Mouse (Mus musculus) 3134 (cell line): ENCODE results near the gene Kcnq1.
A peak's percentile ranks its signal among the peaks of the same experiment; 100 is the strongest.

Experiments
- DNase-seq: peaks from one replicate; pipeline ENCODE4 v3.0.0-alpha.2; 2011; ENCODE audit warnings: low spot score; ENCODE audit not compliant: insufficient read length; ENCODE audit errors: extremely low read depth

Gene Kcnq1

GRCm38 (mm10) chr7:143087070-143087579 is 19.0 kb upstream of the Kcnq1 start:
- DNase-seq: peak; percentile 41

GRCm38 (mm10) chr7:143093847-143094246 is 12.3 kb upstream of the Kcnq1 start:
- DNase-seq: no peak

GRCm38 (mm10) chr7:143094592-143095553 is 11.3 kb upstream of the Kcnq1 start, which contains the start of gene Trpm5:
Gene Trpm5 (minus strand): TSS chr7:143094642.
- no peak for DNase-seq

GRCm38 (mm10) chr7:143095554-143095907 is 10.6 kb upstream of the Kcnq1 start:
- no peak for DNase-seq

DNA sequence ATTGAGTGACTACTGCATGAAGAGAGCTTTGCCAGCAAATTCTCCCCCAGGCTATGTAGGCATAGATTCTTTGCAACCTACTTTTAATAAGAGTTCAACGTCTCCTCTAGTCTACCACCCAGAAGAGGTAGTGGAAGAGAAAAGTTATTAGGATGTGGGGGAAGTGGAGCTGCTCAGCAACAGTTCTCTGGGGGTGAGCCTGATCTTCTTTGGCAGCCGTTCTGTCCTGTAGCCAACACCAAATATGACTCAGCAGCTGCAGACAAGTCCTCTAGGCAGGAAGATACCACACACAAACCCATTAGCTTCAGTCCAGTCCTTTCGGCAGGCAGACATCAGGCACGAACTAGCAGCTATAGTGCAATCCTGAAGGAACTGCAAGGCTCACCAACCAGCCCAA is 5.4 kb upstream of the Kcnq1 start:
- no peak for DNase-seq

GRCm38 (mm10) chr7:143105258-143105897 is 784 bp upstream of the Kcnq1 start:
- DNase-seq: no peak

- DNase-seq: no peak
Measured at GRCm38 (mm10) chr7:143106672-143107465, 707 bp downstream of the Kcnq1 start.

GRCm38 (mm10) chr7:143108200-143108599 is 2.0 kb downstream of the Kcnq1 start:
- no peak for DNase-seq

DNA sequence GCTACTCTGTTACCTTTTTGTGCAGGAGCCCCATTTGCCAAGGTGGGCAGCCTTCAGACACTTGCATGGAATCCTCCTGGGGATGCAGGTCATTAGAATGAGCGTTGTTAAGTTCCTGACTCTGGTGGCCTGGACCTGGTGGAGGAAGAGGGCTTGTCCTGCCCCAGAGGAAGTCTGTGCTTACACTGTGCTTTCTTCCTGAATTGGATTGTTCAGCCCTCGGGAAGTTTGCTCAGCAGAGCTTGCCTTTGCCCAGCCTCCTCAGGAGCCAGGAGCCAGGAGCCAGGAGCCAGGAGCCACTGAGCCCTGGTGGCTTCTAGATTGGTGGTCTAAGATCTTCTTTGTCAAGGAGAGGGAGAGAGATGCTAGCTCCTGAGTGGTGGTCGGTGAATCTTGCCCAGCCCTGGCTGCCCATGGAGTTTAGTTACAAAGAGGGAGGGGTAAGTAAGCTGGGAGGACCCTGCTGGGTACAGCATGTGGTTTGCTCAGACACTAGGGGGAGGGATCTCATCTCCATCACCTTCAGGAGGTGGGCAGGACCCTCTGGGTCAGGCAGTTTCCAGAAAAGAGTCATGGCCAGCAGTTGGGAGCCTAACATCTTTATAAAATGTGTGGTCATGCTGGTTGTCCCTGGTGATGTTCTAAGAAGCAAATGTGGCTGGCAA is 3.0 kb downstream of the Kcnq1 start:
- DNase-seq: no peak

DNA sequence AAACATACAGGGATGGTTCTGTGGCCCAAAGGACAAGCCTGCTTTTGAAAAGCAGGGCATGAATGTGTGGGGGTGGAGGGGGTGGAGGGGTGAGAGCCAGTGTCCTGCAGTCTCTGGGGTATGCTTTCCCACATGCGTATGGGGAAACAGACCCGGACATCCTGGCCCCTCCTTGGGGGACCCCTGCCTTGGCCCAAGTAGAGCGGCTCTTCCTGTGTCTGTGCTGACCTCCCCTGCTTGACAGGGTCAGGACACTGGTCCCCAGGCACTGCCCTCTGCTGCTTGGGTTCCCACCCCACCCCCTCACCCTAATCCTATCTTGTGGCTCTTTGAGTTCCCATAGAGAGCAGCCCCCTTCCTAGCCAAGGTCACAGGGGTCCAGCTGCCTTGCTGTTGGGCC is 3.5 kb downstream of the Kcnq1 start:
- DNase-seq: no peak

- DNase-seq: no peak
Measured at GRCm38 (mm10) chr7:143110803-143111202, 4.6 kb downstream of the Kcnq1 start.

GRCm38 (mm10) chr7:143111719-143112118 is 5.6 kb downstream of the Kcnq1 start:
- DNase-seq: no peak

- no peak for DNase-seq
Measured at GRCm38 (mm10) chr7:143112395-143112794, 6.2 kb downstream of the Kcnq1 start.

- no peak for DNase-seq
Measured at GRCm38 (mm10) chr7:143114773-143115172, 8.6 kb downstream of the Kcnq1 start.

DNA sequence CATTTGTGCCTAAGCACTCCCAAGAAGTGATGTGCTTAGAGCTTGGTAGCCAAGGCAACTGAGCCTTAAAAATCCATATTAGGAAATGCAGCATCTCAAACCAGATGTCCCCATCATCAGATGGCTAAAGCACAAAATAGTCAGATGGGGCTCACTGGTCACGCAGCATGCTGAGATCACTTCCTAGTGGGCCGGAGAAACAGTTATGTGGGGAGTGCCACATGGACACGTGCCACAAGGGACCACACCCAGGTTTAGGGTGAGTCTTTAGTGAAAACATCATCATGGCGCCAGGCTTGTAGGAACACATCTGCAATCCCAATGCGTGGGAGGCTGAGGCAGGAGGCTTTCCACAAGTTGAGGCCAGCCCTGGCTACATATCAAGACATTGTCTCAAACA is 10.4 kb downstream of the Kcnq1 start:
- DNase-seq: no peak

GRCm38 (mm10) chr7:143119407-143119806 is 13.2 kb downstream of the Kcnq1 start:
- no peak for DNase-seq

- DNase-seq: no peak
Measured at GRCm38 (mm10) chr7:143119826-143120225, 13.7 kb downstream of the Kcnq1 start.

DNA sequence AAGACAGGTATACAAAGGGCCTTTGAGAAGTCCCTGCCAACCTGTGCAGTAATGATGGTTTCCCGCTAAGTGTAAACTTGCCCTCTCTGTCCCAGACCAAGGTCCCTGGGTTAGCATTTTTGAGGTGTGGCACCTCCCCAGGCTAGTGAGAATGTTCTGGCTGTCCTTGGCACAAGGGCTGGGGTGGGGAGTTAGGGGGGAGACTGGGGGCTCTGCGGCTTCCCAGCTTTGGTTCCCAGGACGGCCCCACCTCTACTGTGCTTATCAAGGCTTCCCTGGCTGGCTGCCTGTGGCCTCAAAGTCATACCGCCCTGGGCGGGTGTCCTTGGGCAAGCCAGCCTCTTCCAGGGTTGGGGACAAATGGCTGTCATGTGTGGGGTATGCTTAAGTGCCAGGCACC is 16.0 kb downstream of the Kcnq1 start:
- DNase-seq: no peak

GRCm38 (mm10) chr7:143123876-143124669 is 17.9 kb downstream of the Kcnq1 start:
- peak; percentile 25 for DNase-seq

- no peak for DNase-seq
Measured at GRCm38 (mm10) chr7:143124902-143125301, 18.7 kb downstream of the Kcnq1 start.
